Mouse (Mus musculus) thymus, adult 2 months (tissue): Measurements from ENCODE around the gene Rnf123. TPM values are rescaled to one million over a fixed set of nuclear protein-coding genes. Genes with fewer than 3 reads are reported as not detected.

Experiments
- DNase-seq: peaks from one replicate; pipeline ENCODE4 v3.0.0; 2021
- H3K27ac ChIP-seq: fragments of 200-500 bp; 2 replicates; pipeline ENCODE4 v1.5.1; 2012; ENCODE audit warnings: low read length, control low read depth; ENCODE audit not compliant: control insufficient read depth, insufficient read depth
- H3K27me3 ChIP-seq: fragments of 200-500 bp; 2 replicates; pipeline ENCODE4 v1.6.1; 2012; ENCODE audit warnings: mild to moderate bottlenecking, low read length, moderate library complexity, mixed read lengths; ENCODE audit not compliant: control insufficient read depth, insufficient read depth
- H3K36me3 ChIP-seq: fragments of 200-500 bp; 2 replicates; pipeline ENCODE4 v1.6.1; 2012; ENCODE audit warnings: mild to moderate bottlenecking, low read length, moderate library complexity; ENCODE audit not compliant: control insufficient read depth, insufficient read depth
- H3K4me1 ChIP-seq: fragments of 200-500 bp; replicated peaks from 2 replicates; pipeline ENCODE4 v1.6.1; 2012; ENCODE audit warnings: low read length; ENCODE audit not compliant: control insufficient read depth, insufficient read depth
- H3K4me3 ChIP-seq: fragments of 200-500 bp; 2 replicates; pipeline ENCODE4 v1.5.1; 2012; ENCODE audit warnings: mild to moderate bottlenecking, low read length, control low read depth, moderate library complexity; ENCODE audit not compliant: control insufficient read depth, insufficient read depth
- CTCF ChIP-seq: fragments of 200-500 bp; IDR thresholded peaks from 2 replicates; pipeline ENCODE4 v1.5.1; 2012; ENCODE audit warnings: mild to moderate bottlenecking, control low read depth, low read length, moderate library complexity, borderline replicate concordance; ENCODE audit not compliant: control insufficient read depth, poor library complexity, insufficient read depth; ENCODE audit errors: extremely low read depth
- POLR2A ChIP-seq: fragments of 200-500 bp; IDR thresholded peaks from 2 replicates; pipeline ENCODE4 v1.6.1; 2012; ENCODE audit warnings: mild to moderate bottlenecking, low read length, control low read depth, moderate library complexity; ENCODE audit not compliant: control insufficient read depth, poor library complexity, insufficient read depth; ENCODE audit errors: extremely low read depth
- WGBS: fragments of 180-500 bp; shearing (Covaris S2); methylation state at CpG from one replicate; pipeline ENCODE4 v1.1.7; 2018; 5-methylcytosine and 5-hydroxymethylcytosine counted together
- polyA plus RNA-seq: library from polyadenylated mRNA; depleted of rRNA; stranded (reverse); fragments of >200 nt; gene quantifications from 2 replicates; pipeline ENCODE4 v1.2.3, GENCODE M21; 2012

The Rnf123 gene
- polyA plus RNA-seq, 1 experiment, result 246 TPM

DNA sequence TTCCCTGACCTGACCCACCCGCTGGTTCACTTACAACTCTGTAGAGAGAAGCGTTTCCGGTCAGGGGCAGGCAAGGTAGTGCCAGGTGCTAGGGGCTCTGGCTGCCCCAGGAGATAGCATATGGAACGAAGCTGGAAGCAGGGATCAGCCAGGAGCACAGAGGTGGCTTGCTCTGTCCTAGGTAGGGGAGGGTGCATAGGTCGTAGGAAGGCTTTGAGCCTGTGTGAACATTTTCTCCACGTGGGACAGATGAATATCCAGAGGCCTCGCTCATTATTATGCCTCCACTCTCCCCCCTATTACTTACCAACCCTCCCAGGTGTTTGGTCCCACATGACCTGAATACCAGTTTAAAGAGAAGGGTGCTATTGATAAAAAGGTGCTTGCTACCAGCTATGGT lies 30.7 kb downstream of the Rnf123 start:
- Histone ChIP-seq H3K27ac (no peak overlapping the region), H3K4me1 (peaks cover 18% of the 10 kb centered on the region), H3K36me3 (peaks cover 11% of the 10 kb centered on the region), H3K4me3 (no peak overlapping the region), H3K27me3 (no peaks in the 10 kb centered on the region)
- DNase-seq, result no peak
- TF ChIP-seq POLR2A (no peak), CTCF (no peak)
- 77% methylated on average over 7 of the region's 7 CpGs for WGBS

DNA sequence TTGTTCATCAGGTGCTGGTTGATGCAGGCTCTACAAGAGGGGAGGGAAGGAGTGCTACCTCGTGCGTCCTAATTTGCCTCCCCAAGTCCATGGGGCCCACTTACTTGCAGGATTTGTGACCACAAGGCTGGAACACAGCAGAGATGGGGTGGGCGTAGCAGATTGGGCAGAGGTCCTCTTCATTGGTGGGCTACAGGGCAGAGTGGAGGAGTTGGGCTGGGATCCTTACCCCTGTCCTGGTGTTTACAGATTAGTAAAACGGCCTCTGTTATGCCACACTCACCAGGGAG lies 31.3 kb downstream of the Rnf123 start:
- peaks cover 18% of the 10 kb centered on the region for H3K4me1 ChIP-seq
- no peaks in the 10 kb centered on the region for H3K27me3 ChIP-seq
- no peak for DNase-seq
- no peak overlapping the region for H3K27ac ChIP-seq
- TF ChIP-seq CTCF (no peak), POLR2A (no peak)
- peaks cover 11% of the 10 kb centered on the region for H3K36me3 ChIP-seq
- WGBS, result 86% methylated on average over 4 of the region's 4 CpGs
- H3K4me3 ChIP-seq, result no peak overlapping the region

DNA sequence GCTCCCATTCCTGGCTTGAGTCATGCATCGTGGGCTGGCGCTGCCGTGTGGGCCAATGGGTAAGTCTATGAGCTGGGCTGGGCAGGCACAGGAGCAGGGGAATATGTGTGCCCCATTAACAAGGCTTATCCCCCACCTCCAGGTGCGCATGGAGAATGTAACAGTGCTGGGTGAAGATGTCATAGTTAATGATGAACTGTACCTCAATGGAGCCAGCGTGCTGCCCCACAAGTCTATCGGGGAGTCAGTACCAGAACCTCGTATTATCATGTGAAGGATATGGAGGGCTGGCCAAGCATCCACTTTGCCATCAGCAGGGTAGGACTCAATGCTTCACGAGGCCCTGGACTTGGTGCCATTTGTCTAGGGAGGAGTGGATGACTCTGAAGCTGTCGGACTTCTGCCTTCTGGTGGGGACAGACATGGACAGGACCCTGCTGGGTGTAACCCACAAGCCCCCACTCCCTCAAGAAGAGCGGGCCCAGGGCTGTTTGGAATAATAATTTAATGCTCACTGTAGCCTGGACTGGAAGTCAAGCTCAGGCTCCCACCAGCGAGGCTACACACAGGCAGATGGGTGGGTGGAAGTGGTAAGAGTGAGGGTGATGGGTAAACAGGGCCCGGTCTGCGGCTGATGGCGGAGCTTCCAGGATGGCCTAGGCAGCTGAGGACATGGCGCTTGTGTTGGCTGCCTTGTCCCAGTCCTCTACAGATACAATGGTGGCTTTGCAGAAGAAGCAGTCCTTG lies 31.8 kb downstream of the Rnf123 start:
- peaks cover 18% of the 10 kb centered on the region for H3K4me1 ChIP-seq
- no peak overlapping the region for H3K27ac ChIP-seq
- WGBS, result 97% methylated on average over 15 of the region's 15 CpGs
- TF ChIP-seq CTCF (no peak), POLR2A (no peak)
- peaks cover 9% of the 10 kb centered on the region for H3K36me3 ChIP-seq
- DNase-seq, result no peak
- H3K27me3 ChIP-seq, result no peaks in the 10 kb centered on the region
- H3K4me3 ChIP-seq, result no peak overlapping the region

DNA sequence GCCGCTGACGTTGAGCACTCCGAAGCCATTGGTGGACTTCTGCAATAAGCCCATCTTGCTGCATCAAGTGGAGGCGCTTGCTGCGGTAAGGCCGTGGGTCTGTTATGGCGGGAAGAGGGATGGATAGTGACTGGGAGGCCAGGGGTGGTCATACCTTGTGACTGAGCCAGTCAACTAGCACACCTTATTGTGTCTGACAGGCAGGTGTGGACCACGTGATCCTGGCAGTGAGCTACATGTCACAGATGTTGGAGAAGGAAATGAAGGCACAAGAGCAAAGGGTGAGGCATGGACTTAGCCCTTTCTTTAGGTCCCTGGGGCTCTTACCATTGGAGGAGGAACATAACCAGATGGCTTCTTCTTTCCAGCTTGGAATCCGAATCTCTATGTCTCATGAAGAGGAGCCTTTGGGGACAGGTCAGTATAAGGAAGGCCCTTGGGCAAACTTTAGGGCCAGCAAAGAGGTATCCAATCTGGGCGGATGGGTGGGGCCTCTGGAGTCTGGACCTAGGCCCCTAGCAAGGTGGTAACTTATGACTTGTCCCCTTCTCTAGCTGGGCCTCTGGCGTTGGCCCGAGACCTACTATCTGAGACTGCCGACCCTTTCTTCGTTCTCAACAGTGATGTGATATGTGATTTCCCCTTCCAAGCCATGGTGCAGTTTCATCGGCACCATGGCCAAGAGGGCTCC lies 33.4 kb downstream of the Rnf123 start:
- Histone ChIP-seq H3K4me1 (peaks cover 18% of the 10 kb centered on the region), H3K27ac (no peak overlapping the region), H3K4me3 (peak overlapping the region; percentile 58), H3K36me3 (peaks cover 18% of the 10 kb centered on the region), H3K27me3 (no peaks in the 10 kb centered on the region)
- TF ChIP-seq CTCF, result no peak
- TF ChIP-seq POLR2A, result no peak
- 46% methylated on average over 15 of the region's 15 CpGs for WGBS
- peak; percentile 13 for DNase-seq

DNA sequence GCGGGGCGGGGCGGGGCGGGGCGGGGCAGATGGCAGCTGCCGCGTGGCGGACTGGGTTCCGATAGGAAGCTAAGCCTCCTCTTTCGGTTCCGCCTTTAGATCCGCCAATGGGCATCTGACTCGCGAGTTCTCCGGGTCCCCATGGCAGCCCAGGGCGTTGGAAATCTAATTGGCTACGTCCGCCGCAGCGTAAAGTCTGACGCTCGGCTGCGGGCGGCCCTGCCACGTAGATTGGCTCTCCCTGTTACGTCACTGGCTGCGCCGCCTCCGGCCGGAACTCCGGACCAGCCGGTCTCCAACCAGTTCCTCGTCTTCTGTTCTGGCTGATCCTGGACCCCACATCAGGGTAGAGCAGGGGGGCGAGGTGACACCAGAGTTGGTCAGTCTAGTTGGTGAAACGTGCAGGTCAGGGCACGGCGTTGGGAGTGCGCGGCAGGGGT lies 34.1 kb downstream of the Rnf123 start, which contains the start of gene Gmppb:
Gene Gmppb, plus strand, starts transcription at position 227 of the 440 bp plus-strand sequence.
- Histone ChIP-seq H3K27ac (no peak within 1 kb of the TSS), H3K4me3 (peak within 1 kb of the TSS; percentile 58), H3K27me3 (no peaks in the 10 kb centered on the region), H3K36me3 (peaks cover 21% of the 10 kb centered on the region), H3K4me1 (peaks cover 18% of the 10 kb centered on the region)
- DNase-seq, result peak; percentile 91
- 0% methylated on average over 37 of the region's 39 CpGs for WGBS
- TF ChIP-seq CTCF, result no peak; the same call in 1 of the 2 replicates
- peak; percentile 61 for TF ChIP-seq POLR2A

DNA sequence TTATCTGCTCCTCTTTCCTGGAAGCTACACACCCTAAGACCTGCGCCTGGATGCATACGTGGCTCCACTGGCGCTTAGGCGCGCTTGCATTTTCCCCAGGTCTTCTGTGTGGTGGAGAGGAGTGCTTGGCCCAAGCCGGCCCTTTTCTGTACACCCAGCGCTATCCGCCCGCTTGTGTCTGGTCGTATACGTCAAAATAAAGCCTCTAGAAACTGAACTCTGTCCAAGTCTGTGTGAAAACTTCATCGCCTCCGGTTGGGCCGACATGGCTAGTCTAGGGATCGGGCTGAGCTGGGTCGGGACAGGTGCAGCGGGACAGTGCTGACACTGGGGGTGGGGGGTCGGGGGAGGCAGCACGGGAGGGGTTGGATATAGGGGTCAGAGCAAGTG lies 34.6 kb downstream of the Rnf123 start:
- Histone ChIP-seq H3K27ac (no peak overlapping the region), H3K4me1 (peaks cover 18% of the 10 kb centered on the region), H3K36me3 (peaks cover 21% of the 10 kb centered on the region), H3K4me3 (peak overlapping the region; percentile 29), H3K27me3 (no peaks in the 10 kb centered on the region)
- 3% methylated on average over 19 of the region's 19 CpGs for WGBS
- TF ChIP-seq POLR2A, result no peak
- TF ChIP-seq CTCF, result no peak
- no peak for DNase-seq
